Mouse (Mus musculus): Measurements from ENCODE around the gene Rai1. TPM values are rescaled to one million over a fixed set of nuclear protein-coding genes. Genes with fewer than 3 reads are reported as not detected.

Gene Rai1
- polyA plus RNA-seq, 1 experiment from 2014 or later: 28.1 TPM

DNA sequence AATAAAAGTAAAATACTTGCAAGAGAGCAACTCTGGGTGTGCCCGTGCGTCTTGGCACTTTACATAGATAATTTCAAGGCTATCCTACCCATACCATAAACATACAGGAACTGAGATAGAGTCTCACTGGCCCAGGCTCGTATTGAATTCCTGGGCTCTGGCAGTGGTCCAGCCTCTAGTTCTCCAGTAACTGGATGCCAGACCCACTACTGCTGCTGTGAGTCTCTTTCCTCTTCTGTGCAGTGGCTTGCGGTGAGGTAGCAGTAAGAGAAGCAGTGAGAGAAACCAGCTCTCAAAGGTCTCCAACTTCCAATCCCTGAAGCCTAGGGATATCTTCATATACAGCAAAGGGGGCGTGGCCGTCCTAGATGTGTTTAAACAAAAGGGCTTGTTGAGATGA, 2.1 kb upstream of the Rai1 start:
- H3K27me3 ChIP-seq (ENCODE audit: control insufficient read depth, insufficient read depth, low read length): no peaks in the 10 kb centered on the region
- no peak for ATAC-seq (ENCODE audit: low FRiP score)
- DNase-seq (ENCODE audit: low spot score): no peak
- no peaks in the 10 kb centered on the region for H3K9me3 ChIP-seq (ENCODE audit: control insufficient read depth, low read length)
- no peak overlapping the region for H3K4me2 ChIP-seq (replicated peaks; ENCODE audit: low read depth, low read length)
- WGBS: 83% methylated on average over 6 of the region's 6 CpGs
- H3K9ac ChIP-seq (ENCODE audit: low read depth, low read length): no peak overlapping the region
- peaks cover 6% of the 10 kb centered on the region for H3K4me1 ChIP-seq (replicated peaks; ENCODE audit: control insufficient read depth, insufficient read depth, low read length)
- no peak overlapping the region for H3K4me3 ChIP-seq (ENCODE audit: low read depth, low read length)
- H3K36me3 ChIP-seq (ENCODE audit: control insufficient read depth, insufficient read depth, low read length): no peaks in the 10 kb centered on the region
- 0 out of 2 replicates have a peak overlapping the region, but pooled peaks have one; percentile 42 for H3K27ac ChIP-seq (ENCODE audit: low read depth, low read length)

DNA sequence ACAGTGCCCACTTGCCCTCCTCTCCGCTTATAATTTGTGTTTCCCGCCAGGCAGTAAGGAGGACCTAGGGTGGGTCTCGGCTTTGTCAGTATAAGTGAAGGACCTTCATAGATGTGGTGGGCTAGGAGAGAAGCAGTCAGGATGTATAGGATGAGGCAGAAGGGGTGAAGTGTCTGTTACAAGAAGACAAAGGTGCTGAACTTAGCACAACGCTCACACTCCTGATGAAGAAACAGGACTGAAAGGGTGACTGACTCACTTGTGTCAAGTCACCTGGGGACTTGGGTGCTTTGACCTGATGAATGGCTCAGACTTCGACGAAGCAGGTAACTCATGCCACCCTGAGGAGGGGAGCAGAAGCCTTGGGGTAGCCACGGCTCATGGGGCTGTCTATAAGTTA, 1.2 kb upstream of the Rai1 start:
- Histone ChIP-seq H3K36me3 (ENCODE audit: control insufficient read depth, insufficient read depth, low read length) (no peaks in the 10 kb centered on the region), H3K27ac (ENCODE audit: low read depth, low read length) (no peak overlapping the region), H3K4me3 (ENCODE audit: low read depth, low read length) (no peak overlapping the region), H3K4me2 (replicated peaks; ENCODE audit: low read depth, low read length) (no peak overlapping the region), H3K9ac (ENCODE audit: low read depth, low read length) (no peak overlapping the region), H3K9me3 (ENCODE audit: control insufficient read depth, low read length) (no peaks in the 10 kb centered on the region), H3K27me3 (ENCODE audit: control insufficient read depth, insufficient read depth, low read length) (no peaks in the 10 kb centered on the region), H3K4me1 (replicated peaks; ENCODE audit: control insufficient read depth, insufficient read depth, low read length) (peaks cover 6% of the 10 kb centered on the region)
- no peak for ATAC-seq (ENCODE audit: low FRiP score)
- no peak for DNase-seq (ENCODE audit: low spot score)
- 87% methylated on average over 7 of the region's 7 CpGs for WGBS

DNA sequence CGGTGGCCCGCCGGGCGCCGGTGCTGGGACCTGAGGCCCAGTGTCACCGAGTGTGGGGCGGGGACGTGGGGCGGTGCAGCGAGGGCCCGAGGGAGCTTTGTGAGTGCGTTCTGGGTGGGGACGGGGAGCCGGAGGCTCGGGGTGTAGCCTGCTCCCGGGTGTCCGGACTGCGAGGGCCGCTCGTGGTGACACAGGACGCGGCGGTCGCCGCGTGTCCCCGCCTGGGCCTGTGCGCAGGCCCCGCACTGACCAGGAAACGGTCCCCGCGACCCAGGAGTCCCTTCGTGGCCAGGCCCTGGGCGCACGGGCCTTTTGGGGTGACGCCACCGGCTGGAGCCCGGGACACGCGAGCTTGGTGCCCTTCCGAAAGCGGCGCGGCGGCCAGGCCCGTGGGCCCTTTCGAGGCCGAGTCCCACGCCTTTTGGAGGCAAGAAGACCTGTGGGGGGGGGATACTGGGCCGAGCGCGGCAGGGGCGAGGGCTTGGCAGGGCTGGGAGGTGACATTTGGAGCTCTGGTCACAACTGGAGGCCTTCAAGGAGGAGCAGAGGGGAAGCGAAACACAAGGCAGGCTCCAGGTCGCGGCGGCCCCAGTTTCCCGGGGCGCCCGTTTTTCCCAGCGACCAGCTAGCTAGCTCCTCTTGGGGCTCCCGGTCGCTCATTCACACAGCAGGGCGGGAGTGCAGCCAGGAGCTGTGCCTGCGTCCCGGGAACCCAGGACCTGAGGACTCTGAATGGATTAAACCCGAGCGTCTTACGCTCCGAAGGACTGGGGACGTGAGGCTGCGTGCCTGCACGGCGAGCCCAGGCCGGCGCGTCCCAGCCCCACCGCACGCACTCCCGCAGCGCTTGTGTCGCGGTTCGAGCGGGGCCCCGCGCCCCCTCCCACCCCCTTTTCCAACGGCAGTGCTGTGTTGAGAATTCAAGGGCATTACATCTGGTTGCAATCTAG, 1.1 kb downstream of the Rai1 start:
- DNase-seq (ENCODE audit: low spot score) (peak; percentile 76), ATAC-seq (ENCODE audit: low FRiP score) (peak; percentile 63)
- Histone ChIP-seq H3K36me3 (ENCODE audit: control insufficient read depth, insufficient read depth, low read length) (no peaks in the 10 kb centered on the region), H3K27ac (ENCODE audit: low read depth, low read length) (peak overlapping the region; percentile 95), H3K9ac (ENCODE audit: low read depth, low read length) (peak overlapping the region; percentile 100), H3K4me3 (ENCODE audit: low read depth, low read length) (peak overlapping the region; percentile 97), H3K9me3 (ENCODE audit: control insufficient read depth, low read length) (no peaks in the 10 kb centered on the region), H3K27me3 (ENCODE audit: control insufficient read depth, insufficient read depth, low read length) (no peaks in the 10 kb centered on the region), H3K4me1 (replicated peaks; ENCODE audit: control insufficient read depth, insufficient read depth, low read length) (peaks cover 7% of the 10 kb centered on the region), H3K4me2 (replicated peaks; ENCODE audit: low read depth, low read length) (peak overlapping the region; percentile 88)
- under 1% methylated on average over 71 of the region's 88 CpGs for WGBS

DNA sequence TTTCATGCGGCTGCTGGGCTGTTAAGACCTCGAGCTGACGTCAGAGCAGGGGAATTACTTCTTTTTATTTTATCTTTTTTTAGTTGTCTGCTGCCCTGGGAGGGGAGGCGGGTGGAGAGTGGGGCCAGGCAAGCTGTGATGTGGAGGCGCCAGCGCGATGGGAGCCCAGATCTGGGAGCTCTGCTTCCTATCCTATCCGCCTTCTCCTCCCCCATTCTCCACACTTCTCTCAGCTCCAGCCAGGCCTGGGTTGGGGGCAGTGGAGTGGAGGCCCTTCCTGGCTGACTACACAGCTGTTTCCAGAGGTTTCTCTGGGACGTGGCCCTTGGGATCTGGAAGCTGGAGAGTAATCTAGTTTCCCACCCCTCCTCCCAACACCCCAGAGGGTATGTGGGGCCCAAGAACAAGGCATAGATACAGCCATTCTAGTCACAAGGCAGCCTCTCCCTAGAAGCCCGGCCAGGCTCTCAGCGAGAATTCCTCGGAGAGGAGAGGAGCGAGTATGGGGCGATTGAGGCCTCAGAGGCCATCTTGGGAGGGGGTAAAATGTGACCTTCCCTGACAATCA, 1.8 kb downstream of the Rai1 start:
- Histone ChIP-seq H3K4me3 (ENCODE audit: low read depth, low read length) (peak overlapping the region; percentile 97), H3K27ac (ENCODE audit: low read depth, low read length) (peak overlapping the region; percentile 95), H3K9me3 (ENCODE audit: control insufficient read depth, low read length) (no peaks in the 10 kb centered on the region), H3K36me3 (ENCODE audit: control insufficient read depth, insufficient read depth, low read length) (no peaks in the 10 kb centered on the region), H3K27me3 (ENCODE audit: control insufficient read depth, insufficient read depth, low read length) (no peaks in the 10 kb centered on the region), H3K4me2 (replicated peaks; ENCODE audit: low read depth, low read length) (peak overlapping the region; percentile 88), H3K4me1 (replicated peaks; ENCODE audit: control insufficient read depth, insufficient read depth, low read length) (peaks cover 7% of the 10 kb centered on the region), H3K9ac (ENCODE audit: low read depth, low read length) (peak overlapping the region; percentile 100)
- WGBS: 2% methylated on average over 14 of the region's 14 CpGs
- peak; percentile 61 for DNase-seq (ENCODE audit: low spot score)
- peak; percentile 26; the same call in 1 of the 2 replicates for ATAC-seq (ENCODE audit: low FRiP score)

DNA sequence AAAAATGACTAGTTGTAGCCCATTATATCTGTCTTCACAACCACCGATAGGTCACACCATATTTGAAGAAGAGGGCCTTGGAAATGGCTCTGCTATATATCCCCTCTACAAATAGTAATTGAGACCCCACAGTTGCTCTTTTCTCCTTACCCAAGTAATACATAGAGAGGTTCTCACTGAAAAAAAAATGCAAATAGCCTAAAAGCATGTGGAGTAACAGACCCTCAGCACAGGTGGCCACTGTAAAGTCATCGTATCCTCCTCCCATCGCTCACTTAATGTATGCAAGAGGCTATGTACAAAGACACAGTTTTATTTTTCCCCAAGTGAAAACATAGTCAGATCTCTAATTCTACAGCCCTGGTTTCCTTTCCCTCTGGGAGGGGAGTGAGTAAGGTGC, 2.6 kb downstream of the Rai1 start:
- no peaks in the 10 kb centered on the region for H3K9me3 ChIP-seq (ENCODE audit: control insufficient read depth, low read length)
- no peak for DNase-seq (ENCODE audit: low spot score)
- ATAC-seq (ENCODE audit: low FRiP score): no peak
- H3K27ac ChIP-seq (ENCODE audit: low read depth, low read length): no peak overlapping the region
- no peak overlapping the region for H3K9ac ChIP-seq (ENCODE audit: low read depth, low read length)
- 88% methylated on average over 3 of the region's 3 CpGs for WGBS
- H3K4me2 ChIP-seq (replicated peaks; ENCODE audit: low read depth, low read length): no peak overlapping the region
- H3K4me1 ChIP-seq (replicated peaks; ENCODE audit: control insufficient read depth, insufficient read depth, low read length): peaks cover 12% of the 10 kb centered on the region
- H3K36me3 ChIP-seq (ENCODE audit: control insufficient read depth, insufficient read depth, low read length): no peaks in the 10 kb centered on the region
- H3K27me3 ChIP-seq (ENCODE audit: control insufficient read depth, insufficient read depth, low read length): no peaks in the 10 kb centered on the region
- H3K4me3 ChIP-seq (ENCODE audit: low read depth, low read length): no peak overlapping the region

DNA sequence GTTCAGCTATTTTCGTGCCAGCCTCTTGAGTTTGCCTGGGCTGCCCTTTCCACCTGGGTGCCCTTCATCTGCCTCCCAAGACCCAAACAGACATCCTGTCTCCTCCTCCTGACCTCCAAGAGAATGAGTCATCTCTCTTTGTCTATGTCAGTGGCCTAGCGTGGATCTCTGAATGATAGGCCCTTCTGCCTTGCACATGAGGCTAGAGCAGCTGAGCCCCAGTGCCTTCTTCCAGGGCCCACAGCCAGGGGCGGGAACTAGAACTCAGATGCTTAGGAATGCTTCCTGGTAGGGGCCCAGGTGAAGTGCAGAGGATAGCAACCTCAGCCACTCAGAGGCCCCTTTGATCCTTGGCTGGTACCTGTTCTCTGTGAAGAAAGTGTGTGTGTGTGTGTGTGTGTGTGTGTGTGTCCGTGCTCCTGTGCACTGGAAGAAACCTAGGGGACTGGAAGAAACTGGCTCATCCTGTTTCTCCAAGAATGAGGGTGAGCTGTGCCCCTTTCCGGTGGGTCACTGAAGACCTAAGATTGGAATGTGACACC, 3.9 kb downstream of the Rai1 start:
- DNase-seq (ENCODE audit: low spot score) (peak; percentile 27), ATAC-seq (ENCODE audit: low FRiP score) (no peak)
- Histone ChIP-seq H3K36me3 (ENCODE audit: control insufficient read depth, insufficient read depth, low read length) (no peaks in the 10 kb centered on the region), H3K27me3 (ENCODE audit: control insufficient read depth, insufficient read depth, low read length) (no peaks in the 10 kb centered on the region), H3K4me3 (ENCODE audit: low read depth, low read length) (no peak overlapping the region), H3K4me2 (replicated peaks; ENCODE audit: low read depth, low read length) (no peak overlapping the region), H3K9me3 (ENCODE audit: control insufficient read depth, low read length) (no peaks in the 10 kb centered on the region), H3K9ac (ENCODE audit: low read depth, low read length) (peak overlapping the region; percentile 23; the same call in 1 of the 2 replicates), H3K4me1 (replicated peaks; ENCODE audit: control insufficient read depth, insufficient read depth, low read length) (peaks cover 16% of the 10 kb centered on the region), H3K27ac (ENCODE audit: low read depth, low read length) (no peak overlapping the region)
- 50% methylated on average over 5 of the region's 5 CpGs for WGBS

DNA sequence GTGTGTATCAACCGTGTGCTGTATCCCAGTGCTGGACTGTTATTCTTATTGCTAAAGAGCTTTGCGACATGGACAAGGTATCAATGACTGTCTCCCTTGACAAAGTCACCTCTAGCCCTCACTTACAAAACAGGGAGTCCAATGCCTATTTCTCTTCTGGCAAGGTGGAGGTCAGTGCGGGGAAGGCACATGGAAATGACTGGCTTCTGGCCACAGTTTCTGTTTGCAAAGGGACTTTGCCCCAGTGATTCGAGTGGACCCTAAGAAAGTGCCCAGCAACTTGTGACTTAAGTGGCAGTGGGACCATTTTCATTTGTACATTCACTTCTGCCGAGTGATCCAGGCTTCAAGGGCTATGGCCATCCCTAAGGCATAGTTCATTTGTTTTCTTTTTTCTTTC, 5.6 kb downstream of the Rai1 start:
- H3K36me3 ChIP-seq (ENCODE audit: control insufficient read depth, insufficient read depth, low read length): no peaks in the 10 kb centered on the region
- no peak overlapping the region for H3K27ac ChIP-seq (ENCODE audit: low read depth, low read length)
- H3K9me3 ChIP-seq (ENCODE audit: control insufficient read depth, low read length): no peaks in the 10 kb centered on the region
- ATAC-seq (ENCODE audit: low FRiP score) (no peak), DNase-seq (ENCODE audit: low spot score) (no peak)
- H3K27me3 ChIP-seq (ENCODE audit: control insufficient read depth, insufficient read depth, low read length): no peaks in the 10 kb centered on the region
- peaks cover 27% of the 10 kb centered on the region for H3K4me1 ChIP-seq (replicated peaks; ENCODE audit: control insufficient read depth, insufficient read depth, low read length)
- 80% methylated on average over 5 of the region's 5 CpGs for WGBS
- no peak overlapping the region for H3K9ac ChIP-seq (ENCODE audit: low read depth, low read length)
- no peak overlapping the region for H3K4me3 ChIP-seq (ENCODE audit: low read depth, low read length)
- H3K4me2 ChIP-seq (replicated peaks; ENCODE audit: low read depth, low read length): no peak overlapping the region

DNA sequence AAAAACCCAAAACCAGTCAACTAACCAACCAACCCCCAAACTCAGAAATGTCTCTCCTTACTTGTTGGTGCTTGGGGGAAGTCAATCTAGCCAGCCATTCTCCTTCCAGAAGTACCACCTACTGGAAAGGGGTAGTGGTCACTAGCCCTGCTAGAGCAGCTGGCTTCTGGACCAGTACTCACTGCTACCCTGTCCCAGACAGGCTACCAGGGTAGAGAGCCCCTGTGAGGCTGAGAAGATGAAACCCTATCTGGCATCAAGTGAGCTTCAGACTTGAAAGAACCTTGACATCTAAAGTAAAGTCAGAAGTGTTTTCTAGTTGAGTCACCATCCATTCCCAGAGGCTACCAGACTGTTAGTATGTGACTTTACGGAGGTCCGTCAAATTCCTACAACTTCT, 6.8 kb downstream of the Rai1 start:
- WGBS: 97% methylated on average over 2 of the region's 2 CpGs
- DNase-seq (ENCODE audit: low spot score) (no peak), ATAC-seq (ENCODE audit: low FRiP score) (no peak)
- Histone ChIP-seq H3K9ac (ENCODE audit: low read depth, low read length) (no peak overlapping the region), H3K4me2 (replicated peaks; ENCODE audit: low read depth, low read length) (no peak overlapping the region), H3K4me1 (replicated peaks; ENCODE audit: control insufficient read depth, insufficient read depth, low read length) (peaks cover 27% of the 10 kb centered on the region), H3K27ac (ENCODE audit: low read depth, low read length) (no peak overlapping the region), H3K9me3 (ENCODE audit: control insufficient read depth, low read length) (no peaks in the 10 kb centered on the region), H3K27me3 (ENCODE audit: control insufficient read depth, insufficient read depth, low read length) (no peaks in the 10 kb centered on the region), H3K36me3 (ENCODE audit: control insufficient read depth, insufficient read depth, low read length) (no peaks in the 10 kb centered on the region), H3K4me3 (ENCODE audit: low read depth, low read length) (no peak overlapping the region)

All from hindbrain, embryonic 11.5 days (tissue).